Mouse (Mus musculus): ENCODE results near the gene Olfr399.

Gene Olfr399

GRCm38 (mm10) chr11:74056451-74056850 is at the start of gene Olfr399, which contains the start of gene Olfr139:
Gene Olfr399 (minus strand): TSS chr11:74056615.
Gene Olfr139 (minus strand): TSS chr11:74056551.
- in situ Hi-C loops (cut with MboI, MseI) = no loop called here

GRCm38 (mm10) chr11:74105066-74105465 is 48.7 kb upstream of the Olfr399 start:
- in situ Hi-C loops (cut with MboI, MseI) = no loop called here

- in situ Hi-C loops (cut with MboI, MseI) = no loop called here
Measured at GRCm38 (mm10) chr11:74101507-74101906, 45.1 kb upstream of the Olfr399 start.

- in situ Hi-C loops (cut with MboI, MseI) = no loop called here
Measured at GRCm38 (mm10) chr11:74100724-74101123, 44.3 kb upstream of the Olfr399 start.

GRCm38 (mm10) chr11:74069655-74070054 is 13.2 kb upstream of the Olfr399 start, which contains the start of gene Zfp616:
Gene Zfp616 (plus strand): TSS chr11:74069955.
- in situ Hi-C loops (cut with MboI, MseI) = no loop called here

GRCm38 (mm10) chr11:74051347-74051746 is 5.1 kb downstream of the Olfr399 start:
- in situ Hi-C loops (cut with MboI, MseI) = no loop called here
